Mouse (Mus musculus): ENCODE data around the gene Fndc10.
"Not testable (repeated sequence)": the region's sequence is repeated elsewhere in the genome, so short reads cannot be mapped to it uniquely, and the experiment has no call there.

GRCm38 (mm10) chr4:155687764-155688163 lies 6.4 kb upstream of the Fndc10 start:
- not testable (repeated sequence) for TF ChIP-seq POLR2A (IDR thresholded peaks at IDR 0.05; ENCODE audit: low read depth, low read length); CTCF (IDR thresholded peaks at IDR 0.05; ENCODE audit: extremely low read depth, insufficient read depth, insufficient read length, insufficient replicate concordance)

Data from spleen, adult 2 months (tissue).